Mouse (Mus musculus) hindbrain, embryonic 10.5 days (tissue): Measurements from ENCODE around the gene Iscu. TPM values are rescaled to one million over a fixed set of nuclear protein-coding genes. Genes with fewer than 3 reads are reported as not detected.
"Not testable (repeated sequence)": the region's sequence is repeated elsewhere in the genome, so short reads cannot be mapped to it uniquely, and the experiment has no call there.

Experiments
- DNase-seq: peaks from one replicate; pipeline ENCODE4 v3.0.0-alpha.2; 2017; ENCODE audit warnings: low spot score
- H3K27ac ChIP-seq: fragments of 300-500 bp; sonication (generic); 2 replicates; pipeline ENCODE4 v1.5.1; 2016; ENCODE audit warnings: mild to moderate bottlenecking, moderate library complexity
- H3K27me3 ChIP-seq: fragments of 300-500 bp; sonication (generic); 2 replicates; pipeline ENCODE4 v1.6.1; 2016; ENCODE audit warnings: mild to moderate bottlenecking; ENCODE audit not compliant: poor library complexity, insufficient read depth, severe bottlenecking
- H3K36me3 ChIP-seq: fragments of 300-500 bp; sonication (generic); 2 replicates; pipeline ENCODE4 v1.6.1; 2016; ENCODE audit warnings: mild to moderate bottlenecking, moderate library complexity
- H3K4me1 ChIP-seq: fragments of 300-500 bp; sonication (generic); replicated peaks from 2 replicates; pipeline ENCODE4 v1.6.1; 2016; ENCODE audit warnings: mild to moderate bottlenecking
- H3K4me3 ChIP-seq: fragments of 300-500 bp; sonication (generic); 2 replicates; pipeline ENCODE4 v1.5.1; 2016; ENCODE audit warnings: mild to moderate bottlenecking, moderate library complexity
- H3K9me3 ChIP-seq: fragments of 300-500 bp; sonication (generic); 2 replicates; pipeline ENCODE4 v1.6.1; 2016; ENCODE audit warnings: mild to moderate bottlenecking, moderate library complexity
- WGBS: fragments of 180-500 bp; shearing (Covaris S2); methylation state at CpG from one replicate; pipeline ENCODE4 v1.1.7; 2016; 5-methylcytosine and 5-hydroxymethylcytosine counted together
- polyA plus RNA-seq: library from polyadenylated mRNA; unstranded; fragments of >200 nt; fragmentation: Nextera tagmentation; extraction: Ambion mirVana; gene quantifications from 2 replicates; pipeline ENCODE4 v1.2.1, GENCODE M21; 2016

Gene Iscu
- polyA plus RNA-seq, 1 experiment from 2014 or later = 116 TPM

GRCm38 (mm10) chr5:113798525-113798924 is 26.0 kb downstream of the Iscu start:
- Histone ChIP-seq H3K9me3 (no peaks in the 10 kb centered on the region), H3K27me3 (peaks cover 52% of the 10 kb centered on the region), H3K4me1 (peaks cover 62% of the 10 kb centered on the region), H3K36me3 (0 out of 2 replicates have a peak, but pooled peaks cover 5% of the 10 kb centered on the region), H3K4me3 (peak overlapping the region; percentile 44; the same call in 1 of the 2 replicates), H3K27ac (peak overlapping the region; percentile 23; the same call in 1 of the 2 replicates)
- no peak for DNase-seq
- 78% methylated on average over 9 of the region's 9 CpGs for WGBS

GRCm38 (mm10) chr5:113799691-113800090 is 27.1 kb downstream of the Iscu start:
- DNase-seq = peak; percentile 40
- WGBS = 38% methylated on average over 5 of the region's 5 CpGs
- no peaks in the 10 kb centered on the region for H3K9me3 ChIP-seq
- peak overlapping the region; percentile 44 for H3K4me3 ChIP-seq
- peaks cover 48% of the 10 kb centered on the region for H3K27me3 ChIP-seq
- H3K4me1 ChIP-seq = peaks cover 62% of the 10 kb centered on the region
- 0 out of 2 replicates have a peak, but pooled peaks cover 1% of the 10 kb centered on the region for H3K36me3 ChIP-seq
- peak overlapping the region; percentile 84 for H3K27ac ChIP-seq

GRCm38 (mm10) chr5:113800280-113800679 is 27.7 kb downstream of the Iscu start, which contains the start of gene Tmem119:
TSS of gene Tmem119 (minus strand) at chr5:113800516.
- Histone ChIP-seq H3K27me3 (peaks cover 42% of the 10 kb centered on the region), H3K9me3 (no peaks in the 10 kb centered on the region), H3K36me3 (no peaks in the 10 kb centered on the region), H3K27ac (peak within 1 kb of the TSS; percentile 84), H3K4me1 (peaks cover 62% of the 10 kb centered on the region), H3K4me3 (peak within 1 kb of the TSS; percentile 44)
- WGBS = 1% methylated on average over 11 of the region's 11 CpGs
- DNase-seq = peak; percentile 86

- DNase-seq = no peak
- H3K4me1 ChIP-seq = peaks cover 39% of the 10 kb centered on the region
These were observed 31.9 kb downstream of the Iscu start for GRCm38 (mm10) chr5:113804395-113804966.

GRCm38 (mm10) chr5:113805301-113805700 is 32.8 kb downstream of the Iscu start:
- Histone ChIP-seq H3K27me3 (no peaks in the 10 kb centered on the region; the same call in 1 of the 2 replicates), H3K36me3 (no peaks in the 10 kb centered on the region), H3K4me1 (peaks cover 31% of the 10 kb centered on the region), H3K27ac (no peak overlapping the region), H3K9me3 (no peaks in the 10 kb centered on the region), H3K4me3 (no peak overlapping the region)
- DNase-seq = no peak
- WGBS = 92% methylated on average over 9 of the region's 9 CpGs

More at GRCm38 (mm10) chr5:113804395-113804966, 31.9 kb downstream of the Iscu start:
- no peak overlapping the region for H3K27ac ChIP-seq
- no peaks in the 10 kb centered on the region for H3K36me3 ChIP-seq
- H3K4me3 ChIP-seq = no peak overlapping the region
- peaks cover 3% of the 10 kb centered on the region for H3K27me3 ChIP-seq
- WGBS = 68% methylated on average over 7 of the region's 7 CpGs
- H3K9me3 ChIP-seq = no peaks in the 10 kb centered on the region

GRCm38 (mm10) chr5:113806414-113806813 is 33.9 kb downstream of the Iscu start:
- H3K9me3 ChIP-seq = peaks cover 4% of the 10 kb centered on the region; the same call in 1 of the 2 replicates
- no peaks in the 10 kb centered on the region for H3K27me3 ChIP-seq
- DNase-seq = no peak
- H3K4me3 ChIP-seq = no peak overlapping the region
- 40% methylated on average over 10 of the region's 10 CpGs for WGBS
- no peak overlapping the region for H3K27ac ChIP-seq
- no peaks in the 10 kb centered on the region for H3K36me3 ChIP-seq
- H3K4me1 ChIP-seq = peaks cover 26% of the 10 kb centered on the region

- Histone ChIP-seq H3K4me3 (no peak overlapping the region), H3K27ac (peak overlapping the region; percentile 50; the same call in 1 of the 2 replicates), H3K4me1 (peaks cover 26% of the 10 kb centered on the region), H3K9me3 (peaks cover 5% of the 10 kb centered on the region; the same call in 1 of the 2 replicates), H3K36me3 (no peaks in the 10 kb centered on the region), H3K27me3 (no peaks in the 10 kb centered on the region)
- peak; percentile 29 for DNase-seq
- 48% methylated on average over 9 of the region's 9 CpGs for WGBS
These were observed 35.2 kb downstream of the Iscu start for GRCm38 (mm10) chr5:113807712-113808111.

- Histone ChIP-seq H3K36me3 (no peaks in the 10 kb centered on the region), H3K4me1 (peaks cover 26% of the 10 kb centered on the region), H3K27me3 (no peaks in the 10 kb centered on the region), H3K27ac (0 out of 2 replicates have a peak overlapping the region, but pooled peaks have one; percentile 50), H3K9me3 (peaks cover 5% of the 10 kb centered on the region; the same call in 1 of the 2 replicates), H3K4me3 (no peak overlapping the region)
- peak; percentile 55 for DNase-seq
- 75% methylated on average over 2 of the region's 2 CpGs for WGBS
These were observed 35.6 kb downstream of the Iscu start for GRCm38 (mm10) chr5:113808177-113808576.

- peaks cover 32% of the 10 kb centered on the region for H3K4me1 ChIP-seq
- H3K4me3 ChIP-seq = no peak overlapping the region
- 91% methylated on average over 4 of the region's 4 CpGs for WGBS
- peaks cover 13% of the 10 kb centered on the region for H3K27me3 ChIP-seq
- no peak overlapping the region for H3K27ac ChIP-seq
- peaks cover 5% of the 10 kb centered on the region; the same call in 1 of the 2 replicates for H3K9me3 ChIP-seq
- DNase-seq = no peak
- H3K36me3 ChIP-seq = no peaks in the 10 kb centered on the region
These were observed 37.6 kb downstream of the Iscu start for GRCm38 (mm10) chr5:113810111-113810510.

GRCm38 (mm10) chr5:113811824-113812420 is 39.4 kb downstream of the Iscu start:
- not testable (repeated sequence) for H3K27ac ChIP-seq, H3K9me3 ChIP-seq, H3K36me3 ChIP-seq, H3K4me3 ChIP-seq, DNase-seq
- 23% methylated on average over 11 of the region's 12 CpGs for WGBS
- Histone ChIP-seq H3K4me1 (peaks cover 37% of the 10 kb centered on the region), H3K27me3 (peaks cover 14% of the 10 kb centered on the region)

GRCm38 (mm10) chr5:113812638-113813037 is 40.1 kb downstream of the Iscu start:
- H3K36me3 ChIP-seq = no peaks in the 10 kb centered on the region
- DNase-seq = no peak
- peaks cover 14% of the 10 kb centered on the region for H3K27me3 ChIP-seq
- peaks cover 33% of the 10 kb centered on the region for H3K4me1 ChIP-seq
- H3K27ac ChIP-seq = no peak overlapping the region
- WGBS = 87% methylated on average over 2 of the region's 2 CpGs
- H3K9me3 ChIP-seq = peaks cover 5% of the 10 kb centered on the region; the same call in 1 of the 2 replicates
- no peak overlapping the region for H3K4me3 ChIP-seq

GRCm38 (mm10) chr5:113813608-113814007 is 41.1 kb downstream of the Iscu start:
- DNase-seq = no peak
- H3K4me1 ChIP-seq = peaks cover 24% of the 10 kb centered on the region

More at GRCm38 (mm10) chr5:113813608-113814007, 41.1 kb downstream of the Iscu start:
- H3K4me3 ChIP-seq = no peak overlapping the region
- peaks cover 14% of the 10 kb centered on the region for H3K27me3 ChIP-seq
- peaks cover 5% of the 10 kb centered on the region; the same call in 1 of the 2 replicates for H3K9me3 ChIP-seq
- WGBS = 22% methylated on average over 9 of the region's 9 CpGs
- no peaks in the 10 kb centered on the region for H3K36me3 ChIP-seq
- no peak overlapping the region for H3K27ac ChIP-seq
